Mouse (Mus musculus): ENCODE measurements around the gene 2200002J24Rik. TPM values are rescaled to one million over a fixed set of nuclear protein-coding genes. Genes with fewer than 3 reads are reported as not detected.

2200002J24Rik gene
- polyA plus RNA-seq (2014; fragmentation: Illumina TruSeq; extraction: RNeasy Lipid Tissue Mini Kit (QIAGEN cat#74804); ENCODE audit: low read depth, low replicate concordance): 6.8 TPM

DNA sequence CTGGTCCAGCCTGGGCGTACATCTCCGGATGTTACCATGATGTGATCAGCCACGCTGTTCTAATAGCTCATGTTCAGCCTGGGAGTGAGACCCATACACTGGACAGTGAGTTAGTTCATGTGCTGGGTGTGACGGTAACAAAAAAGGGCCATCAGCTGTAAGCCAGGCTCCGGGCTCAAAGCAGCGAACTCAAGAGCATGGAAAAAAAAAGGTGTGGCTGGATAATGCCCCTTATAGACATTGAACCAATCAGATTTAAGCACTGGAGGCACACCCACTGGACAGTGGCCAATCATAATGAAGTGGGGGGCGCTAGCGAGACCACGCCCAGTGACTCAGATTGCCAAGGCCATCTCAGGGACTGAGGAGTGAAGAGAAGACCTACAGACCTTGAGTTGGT, at the start of gene 2200002J24Rik:
Gene 2200002J24Rik, plus strand, starts transcription at position 338 of the 400 bp plus-strand sequence.

DNA sequence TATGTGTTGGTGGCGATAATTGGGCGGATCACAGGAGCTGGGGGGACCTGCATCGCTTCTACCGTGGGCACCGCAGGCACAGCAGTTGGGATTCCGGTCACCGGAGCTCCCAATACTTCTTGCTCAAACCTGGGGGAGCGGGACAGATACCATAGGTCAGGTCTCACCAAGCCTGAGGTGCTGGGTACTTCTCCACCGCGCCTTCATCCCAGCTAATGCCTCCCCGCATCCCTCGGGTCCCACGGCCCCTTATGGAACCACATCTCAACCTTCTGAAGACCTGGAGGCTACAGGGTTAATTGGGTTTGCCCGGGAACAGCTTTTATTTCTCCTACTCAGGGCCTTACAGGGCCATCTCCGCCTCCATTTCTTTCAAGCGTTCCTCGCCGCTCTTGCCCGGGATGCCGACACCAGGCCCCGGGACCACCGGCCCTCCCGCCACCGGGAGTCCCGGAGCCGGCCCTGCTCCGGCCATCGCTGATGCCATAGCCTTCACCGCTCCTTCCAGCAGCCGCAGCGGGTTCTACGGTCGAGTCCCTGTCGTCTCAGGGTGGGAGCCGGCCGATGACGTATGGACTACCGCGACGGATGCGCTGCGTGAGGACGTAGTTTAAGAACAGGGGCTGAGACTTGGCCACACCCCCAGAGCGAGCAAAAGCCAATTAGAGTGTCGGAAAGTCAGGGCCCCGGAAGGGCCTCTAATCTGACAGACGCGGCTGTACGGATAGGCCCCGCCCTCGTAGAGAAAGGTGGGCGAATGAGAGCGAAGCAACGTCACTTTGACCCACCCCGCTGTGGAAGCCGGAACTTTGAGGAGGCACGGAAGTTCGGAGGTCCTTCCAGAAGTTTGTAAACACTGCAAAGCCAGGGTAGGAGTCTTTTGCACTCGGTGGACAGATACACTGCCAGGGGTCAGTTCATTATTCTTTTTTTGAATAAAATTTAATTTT, 48.9 kb upstream of the 2200002J24Rik start, which contains the start of gene Rbm42:
Gene Rbm42, minus strand, starts transcription at position 727 of the 950 bp plus-strand sequence.

DNA sequence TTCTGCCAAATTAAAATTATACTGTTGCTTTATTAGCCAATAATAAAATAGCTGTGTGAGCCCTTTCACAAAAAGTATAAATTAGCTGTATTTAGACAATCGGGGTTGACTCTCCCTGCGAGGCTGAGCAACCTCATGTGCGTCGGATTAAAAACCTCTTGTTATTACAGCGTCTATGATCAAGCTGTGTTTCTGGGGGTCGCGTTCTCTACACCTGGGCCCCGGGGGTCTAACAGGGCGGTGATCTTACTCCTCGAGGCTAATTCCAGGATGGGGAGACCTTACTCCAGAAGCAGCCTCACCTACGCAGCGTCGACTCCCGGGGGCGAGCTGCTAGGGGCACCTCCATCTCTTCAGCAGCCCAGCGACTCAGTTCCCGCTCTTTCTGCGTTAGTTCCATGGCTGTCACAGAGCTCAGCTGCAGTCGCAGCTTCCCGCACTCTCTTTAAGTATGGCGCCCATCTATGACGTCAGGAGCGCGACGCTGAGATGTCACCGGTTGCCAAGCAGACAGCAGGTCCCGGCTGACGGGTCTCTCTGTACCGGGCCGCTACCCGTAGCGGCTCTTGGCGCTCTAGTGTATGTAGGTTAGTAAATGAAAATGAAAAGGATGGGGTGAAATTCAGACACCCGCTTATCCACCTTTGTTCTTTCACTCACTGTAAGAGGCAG, 34.1 kb upstream of the 2200002J24Rik start, which contains the start of gene Haus5:
Gene Haus5, minus strand, starts transcription at position 466 of the 672 bp plus-strand sequence.

DNA sequence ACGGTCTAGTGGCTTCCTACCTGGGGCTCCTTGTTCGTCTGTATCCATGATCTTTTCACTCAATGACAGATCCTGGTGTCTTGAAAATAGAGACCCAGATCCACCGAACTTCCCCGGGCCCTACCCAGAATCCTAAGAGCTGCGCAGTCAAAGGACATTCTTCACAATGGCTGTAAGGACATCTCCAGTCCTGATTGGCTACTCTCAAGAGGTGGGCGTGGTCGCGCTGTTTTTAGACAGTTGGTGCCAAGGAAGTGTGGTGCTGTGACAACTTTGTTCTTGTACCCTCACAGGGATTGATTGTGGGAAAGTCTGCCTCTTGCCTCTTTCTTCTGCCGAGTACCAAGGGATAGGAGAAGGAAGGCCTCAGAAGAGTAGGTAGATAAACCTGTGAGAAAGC, 27.2 kb upstream of the 2200002J24Rik start, which contains the start of gene Pmis2:
Gene Pmis2, minus strand, starts transcription at position 126 of the 400 bp plus-strand sequence.

DNA sequence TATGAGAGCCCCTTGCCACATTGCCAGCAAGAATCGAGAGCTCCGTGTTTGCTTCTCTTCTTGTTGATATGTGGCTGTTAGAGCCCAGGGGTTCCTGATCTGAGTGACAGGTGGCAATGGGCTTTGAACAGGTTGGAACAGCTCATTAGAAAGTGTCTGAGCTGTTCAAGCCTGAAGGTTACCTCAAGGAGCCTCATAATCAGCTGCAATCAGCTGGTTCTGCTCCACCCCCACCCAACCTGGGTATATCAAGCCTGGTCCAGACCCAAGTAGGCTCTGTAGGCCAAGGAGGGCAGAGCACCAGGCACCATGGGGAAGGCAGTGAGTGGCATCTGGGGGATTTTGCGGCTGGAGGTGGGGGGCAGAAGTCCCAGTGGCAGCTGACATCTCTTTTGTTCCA, 13.2 kb downstream of the 2200002J24Rik start, which contains the start of gene Atp4a:
Gene Atp4a, plus strand, starts transcription at position 268 of the 400 bp plus-strand sequence.

DNA sequence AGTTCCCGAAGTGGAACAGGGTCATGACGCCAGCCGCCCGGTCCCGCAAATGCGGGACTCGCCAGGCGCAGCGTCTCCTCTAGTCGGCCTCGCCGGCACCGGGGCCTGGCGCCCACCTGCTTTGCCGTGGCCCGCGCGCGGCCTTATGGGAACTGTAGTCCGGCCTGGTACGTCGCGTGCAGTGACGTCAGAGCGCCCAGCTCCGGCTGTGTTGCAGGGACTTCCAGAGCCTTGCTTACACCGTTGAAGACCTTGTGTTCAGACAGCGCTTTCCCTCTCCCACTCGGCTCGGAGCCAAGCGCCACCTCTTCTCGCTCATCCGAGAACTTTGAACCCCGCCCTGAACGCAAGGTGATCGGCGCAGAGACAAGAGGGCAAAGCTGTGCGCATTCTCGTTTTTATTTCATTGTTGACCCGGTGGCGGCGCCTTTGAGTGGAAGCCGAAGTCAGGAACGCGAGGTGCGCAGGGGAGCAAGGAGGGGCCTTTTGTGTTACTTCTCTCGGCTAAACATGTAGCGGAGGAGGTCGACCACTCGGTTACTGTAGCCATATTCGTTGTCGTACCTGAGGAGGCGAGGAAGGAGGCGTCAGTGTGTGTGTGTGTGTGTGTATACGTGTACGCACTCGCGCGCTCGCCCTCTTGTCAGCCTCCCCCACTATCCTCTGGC, 30.8 kb downstream of the 2200002J24Rik start, which contains the start of gene Tmem147:
Gene Tmem147, minus strand, starts transcription at position 145 of the 668 bp plus-strand sequence.

DNA sequence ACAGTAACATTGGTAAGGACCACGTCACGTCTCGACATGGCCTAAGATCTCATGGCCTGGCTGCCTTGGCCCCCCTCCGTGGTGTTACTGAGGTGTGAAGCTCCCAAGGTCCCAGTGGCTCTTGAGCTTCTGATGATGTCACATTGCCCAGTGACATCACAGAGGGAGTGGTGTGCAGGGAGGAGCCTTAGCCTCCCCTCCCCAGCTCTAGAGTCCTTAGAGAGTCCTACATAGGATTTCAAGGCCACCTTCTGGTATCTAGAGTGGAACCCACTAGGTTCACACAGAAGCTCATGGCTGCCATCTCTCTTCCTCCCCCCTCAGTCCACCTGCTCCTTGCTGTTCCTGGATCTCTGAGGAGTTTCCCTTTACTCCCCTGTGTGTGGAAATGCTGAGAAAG, 44.9 kb downstream of the 2200002J24Rik start, which contains the start of gene Gapdhs:
Gene Gapdhs, minus strand, starts transcription at position 65 of the 400 bp plus-strand sequence.

Other genes with a start within 250 kb of the 2200002J24Rik start
- gene Kirrel2, start 241.2 kb upstream of the 2200002J24Rik start, polyA plus RNA-seq (2014; fragmentation: Illumina TruSeq; extraction: RNeasy Lipid Tissue Mini Kit (QIAGEN cat#74804); ENCODE audit: low read depth, low replicate concordance): not detected
- gene Nphs1, start 240.6 kb upstream of the 2200002J24Rik start, polyA plus RNA-seq (2014; fragmentation: Illumina TruSeq; extraction: RNeasy Lipid Tissue Mini Kit (QIAGEN cat#74804); ENCODE audit: low read depth, low replicate concordance): 0.07 TPM
- gene Prodh2, start 205.3 kb upstream of the 2200002J24Rik start, polyA plus RNA-seq (2014; fragmentation: Illumina TruSeq; extraction: RNeasy Lipid Tissue Mini Kit (QIAGEN cat#74804); ENCODE audit: low read depth, low replicate concordance): not detected
- 4.2 TPM for gene Arhgap33, start 163.9 kb upstream of the 2200002J24Rik start, polyA plus RNA-seq (2014; fragmentation: Illumina TruSeq; extraction: RNeasy Lipid Tissue Mini Kit (QIAGEN cat#74804); ENCODE audit: low read depth, low replicate concordance)
- 35.8 TPM for gene Hspb6, start 146.7 kb upstream of the 2200002J24Rik start, polyA plus RNA-seq (2014; fragmentation: Illumina TruSeq; extraction: RNeasy Lipid Tissue Mini Kit (QIAGEN cat#74804); ENCODE audit: low read depth, low replicate concordance)
- gene Proser3, start 146.6 kb upstream of the 2200002J24Rik start, polyA plus RNA-seq (2014; fragmentation: Illumina TruSeq; extraction: RNeasy Lipid Tissue Mini Kit (QIAGEN cat#74804); ENCODE audit: low read depth, low replicate concordance): 5.3 TPM
- 9.7 TPM for gene Lin37, start 139.1 kb upstream of the 2200002J24Rik start, polyA plus RNA-seq (2014; fragmentation: Illumina TruSeq; extraction: RNeasy Lipid Tissue Mini Kit (QIAGEN cat#74804); ENCODE audit: low read depth, low replicate concordance)
- gene U2af1l4, start 135.6 kb upstream of the 2200002J24Rik start, polyA plus RNA-seq (2014; fragmentation: Illumina TruSeq; extraction: RNeasy Lipid Tissue Mini Kit (QIAGEN cat#74804); ENCODE audit: low read depth, low replicate concordance): 13.3 TPM
- 0.97 TPM for gene Gm49396, start 135.6 kb upstream of the 2200002J24Rik start, polyA plus RNA-seq (2014; fragmentation: Illumina TruSeq; extraction: RNeasy Lipid Tissue Mini Kit (QIAGEN cat#74804); ENCODE audit: low read depth, low replicate concordance)
- 22.6 TPM for gene Psenen, start 135.3 kb upstream of the 2200002J24Rik start, polyA plus RNA-seq (2014; fragmentation: Illumina TruSeq; extraction: RNeasy Lipid Tissue Mini Kit (QIAGEN cat#74804); ENCODE audit: low read depth, low replicate concordance)
- gene Igflr1, start 133.5 kb upstream of the 2200002J24Rik start, polyA plus RNA-seq (2014; fragmentation: Illumina TruSeq; extraction: RNeasy Lipid Tissue Mini Kit (QIAGEN cat#74804); ENCODE audit: low read depth, low replicate concordance): not detected
- 7.6 TPM for gene Kmt2b, start 110.2 kb upstream of the 2200002J24Rik start, polyA plus RNA-seq (2014; fragmentation: Illumina TruSeq; extraction: RNeasy Lipid Tissue Mini Kit (QIAGEN cat#74804); ENCODE audit: low read depth, low replicate concordance)
- gene Zbtb32, start 100.0 kb upstream of the 2200002J24Rik start, polyA plus RNA-seq (2014; fragmentation: Illumina TruSeq; extraction: RNeasy Lipid Tissue Mini Kit (QIAGEN cat#74804); ENCODE audit: low read depth, low replicate concordance): 21.3 TPM
- not detected for gene Upk1a, start 86.1 kb upstream of the 2200002J24Rik start, polyA plus RNA-seq (2014; fragmentation: Illumina TruSeq; extraction: RNeasy Lipid Tissue Mini Kit (QIAGEN cat#74804); ENCODE audit: low read depth, low replicate concordance)
- gene Cox6b1, start 72.8 kb upstream of the 2200002J24Rik start, polyA plus RNA-seq (2014; fragmentation: Illumina TruSeq; extraction: RNeasy Lipid Tissue Mini Kit (QIAGEN cat#74804); ENCODE audit: low read depth, low replicate concordance): 113 TPM
- gene Etv2, start 63.1 kb upstream of the 2200002J24Rik start, polyA plus RNA-seq (2014; fragmentation: Illumina TruSeq; extraction: RNeasy Lipid Tissue Mini Kit (QIAGEN cat#74804); ENCODE audit: low read depth, low replicate concordance): not detected
- gene Rbm42, start 48.6 kb upstream of the 2200002J24Rik start, polyA plus RNA-seq (2014; fragmentation: Illumina TruSeq; extraction: RNeasy Lipid Tissue Mini Kit (QIAGEN cat#74804); ENCODE audit: low read depth, low replicate concordance): 0.29 TPM
- gene Haus5, start 33.9 kb upstream of the 2200002J24Rik start, polyA plus RNA-seq (2014; fragmentation: Illumina TruSeq; extraction: RNeasy Lipid Tissue Mini Kit (QIAGEN cat#74804); ENCODE audit: low read depth, low replicate concordance): 7.4 TPM
- 380 TPM for gene Pmis2, start 27.3 kb upstream of the 2200002J24Rik start, polyA plus RNA-seq (2014; fragmentation: Illumina TruSeq; extraction: RNeasy Lipid Tissue Mini Kit (QIAGEN cat#74804); ENCODE audit: low read depth, low replicate concordance)
- 0.25 TPM for gene Atp4a, start 13.3 kb downstream of the 2200002J24Rik start, polyA plus RNA-seq (2014; fragmentation: Illumina TruSeq; extraction: RNeasy Lipid Tissue Mini Kit (QIAGEN cat#74804); ENCODE audit: low read depth, low replicate concordance)
- 14.5 TPM for gene Tmem147, start 30.6 kb downstream of the 2200002J24Rik start, polyA plus RNA-seq (2014; fragmentation: Illumina TruSeq; extraction: RNeasy Lipid Tissue Mini Kit (QIAGEN cat#74804); ENCODE audit: low read depth, low replicate concordance)
- 629 TPM for gene Gapdhs, start 44.8 kb downstream of the 2200002J24Rik start, polyA plus RNA-seq (2014; fragmentation: Illumina TruSeq; extraction: RNeasy Lipid Tissue Mini Kit (QIAGEN cat#74804); ENCODE audit: low read depth, low replicate concordance)
- 0.59 TPM for gene Sbsn, start 52.5 kb downstream of the 2200002J24Rik start, polyA plus RNA-seq (2014; fragmentation: Illumina TruSeq; extraction: RNeasy Lipid Tissue Mini Kit (QIAGEN cat#74804); ENCODE audit: low read depth, low replicate concordance)
- gene Dmkn, start 64.8 kb downstream of the 2200002J24Rik start, polyA plus RNA-seq (2014; fragmentation: Illumina TruSeq; extraction: RNeasy Lipid Tissue Mini Kit (QIAGEN cat#74804); ENCODE audit: low read depth, low replicate concordance): 5.9 TPM
- not detected for gene Krtdap, start 89.0 kb downstream of the 2200002J24Rik start, polyA plus RNA-seq (2014; fragmentation: Illumina TruSeq; extraction: RNeasy Lipid Tissue Mini Kit (QIAGEN cat#74804); ENCODE audit: low read depth, low replicate concordance)
- gene Ffar2, start 124.8 kb downstream of the 2200002J24Rik start, polyA plus RNA-seq (2014; fragmentation: Illumina TruSeq; extraction: RNeasy Lipid Tissue Mini Kit (QIAGEN cat#74804); ENCODE audit: low read depth, low replicate concordance): not detected
- gene Ffar3, start 157.3 kb downstream of the 2200002J24Rik start, polyA plus RNA-seq (2014; fragmentation: Illumina TruSeq; extraction: RNeasy Lipid Tissue Mini Kit (QIAGEN cat#74804); ENCODE audit: low read depth, low replicate concordance): not detected
- 0.17 TPM for gene Ffar1, start 162.6 kb downstream of the 2200002J24Rik start, polyA plus RNA-seq (2014; fragmentation: Illumina TruSeq; extraction: RNeasy Lipid Tissue Mini Kit (QIAGEN cat#74804); ENCODE audit: low read depth, low replicate concordance)
- gene Cd22, start 181.4 kb downstream of the 2200002J24Rik start, polyA plus RNA-seq (2014; fragmentation: Illumina TruSeq; extraction: RNeasy Lipid Tissue Mini Kit (QIAGEN cat#74804); ENCODE audit: low read depth, low replicate concordance): not detected
- gene Mag, start 215.9 kb downstream of the 2200002J24Rik start, polyA plus RNA-seq (2014; fragmentation: Illumina TruSeq; extraction: RNeasy Lipid Tissue Mini Kit (QIAGEN cat#74804); ENCODE audit: low read depth, low replicate concordance): 0.95 TPM
- gene Hamp2, start 225.8 kb downstream of the 2200002J24Rik start, polyA plus RNA-seq (2014; fragmentation: Illumina TruSeq; extraction: RNeasy Lipid Tissue Mini Kit (QIAGEN cat#74804); ENCODE audit: low read depth, low replicate concordance): not detected
- gene Hamp, start 245.1 kb downstream of the 2200002J24Rik start, polyA plus RNA-seq (2014; fragmentation: Illumina TruSeq; extraction: RNeasy Lipid Tissue Mini Kit (QIAGEN cat#74804); ENCODE audit: low read depth, low replicate concordance): not detected

Measured in testis, adult 10 weeks (tissue).